Mouse (Mus musculus): ENCODE data around the gene Map3k3. TPM values are rescaled to one million over a fixed set of nuclear protein-coding genes. Genes with fewer than 3 reads are reported as not detected.

Map3k3 gene
- total and polyA plus RNA-seq, 3 experiments = 28.8 to 34.1 (median 32.3) TPM

DNA sequence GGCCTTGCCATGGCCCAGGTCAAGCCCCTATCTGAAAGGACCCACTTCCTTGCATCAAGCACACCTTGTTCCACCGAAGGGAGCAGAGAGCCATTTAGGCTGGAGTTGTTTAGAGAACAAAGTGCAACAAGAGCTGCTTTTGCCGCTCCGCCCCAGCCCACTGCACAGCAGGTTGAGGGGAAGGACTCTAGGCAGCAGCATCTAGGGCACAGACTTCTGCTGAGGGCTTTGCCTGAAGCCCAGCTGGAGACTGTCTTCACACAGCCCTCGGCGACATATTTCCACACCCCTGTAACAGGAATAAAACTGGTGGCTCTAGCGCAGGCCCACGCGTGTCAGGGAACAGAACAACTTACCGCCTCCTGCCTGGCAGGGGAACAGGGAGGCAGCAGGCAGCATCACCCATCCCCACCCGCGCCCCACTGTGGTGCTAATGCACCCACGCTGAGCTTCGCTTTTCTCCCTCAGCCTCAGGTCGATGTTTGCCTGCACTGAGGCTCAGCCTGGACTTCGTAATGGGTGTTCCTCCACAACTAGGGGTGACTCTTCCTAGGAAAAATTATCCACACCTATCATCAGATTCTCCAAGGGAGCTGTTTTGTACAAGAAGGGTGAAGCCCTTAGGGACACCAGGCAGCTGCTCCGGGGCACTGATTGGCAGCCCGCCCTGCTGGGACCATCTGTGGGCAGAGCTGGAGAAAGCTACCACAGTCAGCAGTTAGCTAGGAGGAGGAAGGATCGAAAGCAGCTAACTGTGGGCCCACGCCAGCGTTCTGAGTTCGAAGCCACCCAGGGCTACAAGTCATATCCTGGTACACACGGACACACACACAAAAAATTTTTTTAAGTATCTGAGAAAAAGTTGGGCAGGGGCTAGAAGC, 76.7 kb downstream of the Map3k3 start, which contains the start of the genes Gm10840 and Limd2 (continued):
- TF ChIP-seq KAT2A (IDR thresholded peaks at IDR 0.05; ENCODE audit: insufficient replicate concordance, low read length) (no peak), POLR2A (IDR thresholded peaks at IDR 0.05; ENCODE audit: low read depth, low read length) (no peak), ZC3H11A (IDR thresholded peaks at IDR 0.05; ENCODE audit: low read depth, low read length) (no peak), GABPA (IDR thresholded peaks at IDR 0.05; ENCODE audit: insufficient replicate concordance, low read depth, low read length) (no peak), MEF2A (IDR thresholded peaks at IDR 0.05; ENCODE audit: borderline replicate concordance, low read depth, low read length) (0 out of 2 replicates have a peak, but pooled peaks have one; percentile 24)

GRCm38 (mm10) chr11:106162237-106162636, 77.8 kb downstream of the Map3k3 start:
- no peak overlapping the region for H3K27ac ChIP-seq (ENCODE audit: insufficient read depth, low read depth)
- H3K4me2 ChIP-seq (ENCODE audit: insufficient read depth, low read depth, poor library complexity, severe bottlenecking) = no peak overlapping the region
- no peak overlapping the region for H3K4me3 ChIP-seq (replicated peaks in 1 of 3; ENCODE audit: low read depth in 2 of 3, low read length in 2 of 3, poor library complexity in 1 of 3)
- no peak overlapping the region for H3K9ac ChIP-seq (ENCODE audit: insufficient read depth, low read depth)
- peaks cover 51 to 63% of the 10 kb centered on the region in 2 experiments for H3K36me3 ChIP-seq (replicated peaks in 1 of 2; ENCODE audit: control insufficient read depth in 1 of 2, insufficient read depth in 1 of 2, low read length in 1 of 2)
- no peaks in the 10 kb centered on the region for H3K9me3 ChIP-seq (replicated peaks; ENCODE audit: low read length)
- H3K79me2 ChIP-seq (replicated peaks; ENCODE audit: control insufficient read depth, extremely low read depth, insufficient read depth, poor library complexity, severe bottlenecking) = peaks cover 21% of the 10 kb centered on the region
- in situ Hi-C loops (cut with MboI; ENCODE audit: low pct_ligation_motif_present, low pct_unique_long_range_greater_than_20kb, low sequenced_read_pairs) = no loop called here
- DNase-seq (ENCODE audit: extremely low read depth) = no peak
- H3K27me3 ChIP-seq (replicated peaks) = no peaks in the 10 kb centered on the region
- TF ChIP-seq PAX5 (IDR thresholded peaks at IDR 0.05; ENCODE audit: low read length) = no peak
- TF ChIP-seq POLR2AphosphoS2 (IDR thresholded peaks at IDR 0.05; ENCODE audit: low read depth, low read length) = no peak
- TF ChIP-seq CHD1 (IDR thresholded peaks at IDR 0.05; ENCODE audit: low read depth, low read length) = no peak
- TF ChIP-seq NELFE (IDR thresholded peaks at IDR 0.05; ENCODE audit: low read depth, low read length) = no peak
- TF ChIP-seq JUND (conservative IDR thresholded peaks at IDR 0.05; ENCODE audit: low read depth, low read length) = no peak
- no peak for TF ChIP-seq HCFC1 (IDR thresholded peaks at IDR 0.05; ENCODE audit: low read depth, low read length)
- TF ChIP-seq ETS1 (conservative IDR thresholded peaks at IDR 0.05; ENCODE audit: low read depth, low read length) = no peak
- TF ChIP-seq MAZ (IDR thresholded peaks at IDR 0.05; ENCODE audit: low read depth, low read length) = no peak
- no peak for TF ChIP-seq JUN (IDR thresholded peaks at IDR 0.05; ENCODE audit: insufficient read depth, low read depth, low read length)
- no peak for TF ChIP-seq NRF1 (IDR thresholded peaks at IDR 0.05; ENCODE audit: low read depth, low read length)
- H3K4me1 ChIP-seq (ENCODE audit: control insufficient read depth in 1 of 2, insufficient read depth in 2 of 2) = peaks cover 14 to 40% of the 10 kb centered on the region in 2 experiments
- dilution Hi-C loops (cut with MboI; ENCODE audit: extremely low pct_ligation_motif_present, extremely low pct_unique_long_range_greater_than_20kb, low sequenced_read_pairs) = no loop called here

GRCm38 (mm10) chr11:106163546-106163945, 79.1 kb downstream of the Map3k3 start:
- Histone ChIP-seq H3K4me2 (ENCODE audit: insufficient read depth, low read depth, poor library complexity, severe bottlenecking) (no peak overlapping the region), H3K9me3 (replicated peaks; ENCODE audit: low read length) (no peaks in the 10 kb centered on the region), H3K4me1 (ENCODE audit: control insufficient read depth in 1 of 2, insufficient read depth in 2 of 2) (peaks cover 8 to 38% of the 10 kb centered on the region in 2 experiments), H3K27me3 (replicated peaks) (no peaks in the 10 kb centered on the region), H3K4me3 (replicated peaks in 1 of 3; ENCODE audit: low read depth in 2 of 3, low read length in 2 of 3, poor library complexity in 1 of 3) (no peak overlapping the region), H3K36me3 (replicated peaks in 1 of 2; ENCODE audit: control insufficient read depth in 1 of 2, insufficient read depth in 1 of 2, low read length in 1 of 2) (peaks cover 49 to 61% of the 10 kb centered on the region in 2 experiments), H3K79me2 (replicated peaks; ENCODE audit: control insufficient read depth, extremely low read depth, insufficient read depth, poor library complexity, severe bottlenecking) (peaks cover 8% of the 10 kb centered on the region; the same call in 1 of the 2 replicates), H3K27ac (ENCODE audit: insufficient read depth, low read depth) (no peak overlapping the region), H3K9ac (ENCODE audit: insufficient read depth, low read depth) (no peak overlapping the region)
- DNase-seq (ENCODE audit: extremely low read depth) = no peak
- TF ChIP-seq ZKSCAN1 (IDR thresholded peaks at IDR 0.05; ENCODE audit: borderline replicate concordance, low read depth, low read length) (no peak), SIN3A (IDR thresholded peaks at IDR 0.05; ENCODE audit: low read length) (no peak), NRF1 (IDR thresholded peaks at IDR 0.05; ENCODE audit: low read depth, low read length) (no peak), RAD21 (IDR thresholded peaks at IDR 0.05; ENCODE audit: low read depth, low read length) (no peak), UBTF (IDR thresholded peaks at IDR 0.05; ENCODE audit: low read depth, low read length) (no peak), PAX5 (IDR thresholded peaks at IDR 0.05; ENCODE audit: low read length) (no peak), SMC3 (IDR thresholded peaks at IDR 0.05; ENCODE audit: low read depth, low read length) (no peak), MYC (IDR thresholded peaks at IDR 0.05; ENCODE audit: low read depth, low read length) (no peak), NELFE (IDR thresholded peaks at IDR 0.05; ENCODE audit: low read depth, low read length) (no peak), USF2 (conservative IDR thresholded peaks at IDR 0.05; ENCODE audit: low read depth, low read length) (no peak), E2F4 (IDR thresholded peaks at IDR 0.05; ENCODE audit: insufficient replicate concordance, low read depth, low read length) (no peak)
- in situ Hi-C loops (cut with MboI; ENCODE audit: low pct_ligation_motif_present, low pct_unique_long_range_greater_than_20kb, low sequenced_read_pairs) = no loop called here
- dilution Hi-C loops (cut with MboI; ENCODE audit: extremely low pct_ligation_motif_present, extremely low pct_unique_long_range_greater_than_20kb, low sequenced_read_pairs) = no loop called here
